30 mouse cellular contexts compared by ENCODE assay signal in the genomic region with DNA sequence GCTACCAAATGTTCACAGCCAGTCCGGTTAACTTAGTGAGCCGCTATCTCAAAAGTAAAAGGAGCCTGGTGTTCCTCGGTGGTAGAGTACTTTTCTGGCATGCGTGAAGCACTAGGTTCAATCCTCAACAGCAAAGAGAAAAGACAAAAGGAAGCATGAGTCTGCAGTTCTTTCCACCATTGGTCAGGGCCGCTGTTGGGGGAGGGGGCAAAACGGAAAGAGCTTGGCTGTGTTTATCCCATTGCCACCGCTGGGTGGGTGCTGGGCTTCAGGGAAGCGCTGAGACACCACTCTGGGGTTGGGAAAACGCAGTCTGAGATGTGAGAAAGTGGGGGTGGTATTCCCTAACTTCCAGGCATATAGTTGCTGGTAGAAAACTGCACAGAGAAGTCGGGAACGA. TPM values are rescaled to one million over a fixed set of nuclear protein-coding genes. Genes with fewer than 3 reads are reported as not detected.
DNase-seq lines count a peak whose midpoint lies in the region; ATAC-seq lines count a peak whose summit lies in the region.
"Had no signal": no experiment of that assay in that cellular context is flagged by ENCODE, and none has a peak within 500 bp of the region (broad histone marks: within the 10 kb centered on the region; RNA-seq: fewer than 3 reads in every experiment).

No protein-coding gene starts in this region.

- 51% methylated on average over 11 of the region's 11 CpGs for WGBS in heart, embryonic 11.5 days (ENCODE audit: insufficient replicate concordance)
- WGBS in midbrain, embryonic 10.5 days = 63% methylated on average over 11 of the region's 11 CpGs
- 67% methylated on average over 11 of the region's 11 CpGs for WGBS in midbrain, embryonic 14.5 days
- 65% methylated on average over 11 of the region's 11 CpGs for WGBS in limb, embryonic 10.5 days

- no peak for DNase-seq in heart, adult 18-20 months
- no peak for DNase-seq in midbrain, embryonic 10.5 days (ENCODE audit: low spot score)
- no peak for DNase-seq in midbrain, embryonic 14.5 days
- peak; percentile 91 for DNase-seq in R1 (ENCODE audit: low read depth, low spot score)
- no peak for DNase-seq in limb, embryonic 10.5 days (ENCODE audit: low spot score)
- no peak for DNase-seq in adrenal gland, postnatal 25 days
- DNase-seq in heart, adult 8-10 months (ENCODE audit: low spot score) = no peak
- DNase-seq: adrenal gland, postnatal 36 days; cerebellum, adult 18-20 months; cerebellum, postnatal 14 days; gastrocnemius, postnatal 14 days; heart, postnatal 4 days; kidney, adult 9 months; kidney, postnatal 10 days; layer of hippocampus, postnatal 36 days; liver, embryonic 13.5 days; lung, postnatal 4 days; right cerebral cortex, postnatal 14 days; thymus, postnatal 25 days had no signal

- peak overlapping the region; percentile 20 for H3K4me2 ChIP-seq in heart, embryonic 11.5 days
- H3K4me2 ChIP-seq in midbrain, embryonic 14.5 days (ENCODE audit: low read length) = no peak overlapping the region
- H3K4me2 ChIP-seq: forebrain, embryonic 12.5 days; heart, embryonic 12.5 days; hindbrain, embryonic 13.5 days; limb, embryonic 12.5 days; liver, embryonic 13.5 days; lung, embryonic 15.5 days; midbrain, embryonic 13.5 days had no signal

- ATAC-seq in heart, embryonic 11.5 days (replicated peaks; ENCODE audit: insufficient number of reproducible peaks, low FRiP score, low TSS enrichment) = no peak
- no peak for ATAC-seq in midbrain, embryonic 14.5 days (ENCODE audit: low FRiP score, low TSS enrichment)
- ATAC-seq: intestine, postnatal 0 days; midbrain, embryonic 13.5 days had no signal

- no peaks in the 10 kb centered on the region for H3K36me3 ChIP-seq in heart, embryonic 11.5 days (ENCODE audit: control insufficient read depth, insufficient read depth, low read length)
- H3K36me3 ChIP-seq in midbrain, embryonic 10.5 days = no peaks in the 10 kb centered on the region
- H3K36me3 ChIP-seq in midbrain, embryonic 14.5 days (ENCODE audit: control insufficient read depth, insufficient read depth, low read length) = no peaks in the 10 kb centered on the region
- H3K36me3 ChIP-seq in limb, embryonic 10.5 days = no peaks in the 10 kb centered on the region
- H3K36me3 ChIP-seq: forebrain, embryonic 12.5 days; G1E; heart, embryonic 12.5 days; hindbrain, embryonic 13.5 days; limb, embryonic 12.5 days; liver, embryonic 13.5 days; lung, embryonic 15.5 days; midbrain, embryonic 13.5 days had no signal

- H3K4me3 ChIP-seq in heart, embryonic 11.5 days (ENCODE audit: low read depth, low read length) = no peak overlapping the region
- no peak overlapping the region for H3K4me3 ChIP-seq in midbrain, embryonic 10.5 days
- no peak overlapping the region for H3K4me3 ChIP-seq in midbrain, embryonic 14.5 days (replicated peaks; ENCODE audit: low read depth, low read length)
- no peak overlapping the region for H3K4me3 ChIP-seq in limb, embryonic 10.5 days
- H3K4me3 ChIP-seq: erythroblast, embryonic 14.5 days; forebrain, embryonic 12.5 days; heart, embryonic 12.5 days; hindbrain, embryonic 13.5 days; limb, embryonic 12.5 days; liver, embryonic 13.5 days; lung, embryonic 15.5 days; megakaryocyte, embryonic 14.5 days; midbrain, embryonic 13.5 days had no signal

- H3K27me3 ChIP-seq in heart, embryonic 11.5 days (ENCODE audit: control insufficient read depth, insufficient read depth, low read length) = no peaks in the 10 kb centered on the region
- no peaks in the 10 kb centered on the region for H3K27me3 ChIP-seq in midbrain, embryonic 10.5 days (ENCODE audit: low read depth, poor library complexity, severe bottlenecking)
- no peaks in the 10 kb centered on the region for H3K27me3 ChIP-seq in midbrain, embryonic 14.5 days (ENCODE audit: control insufficient read depth, insufficient read depth, low read length)
- H3K27me3 ChIP-seq in limb, embryonic 10.5 days (ENCODE audit: low read depth, poor library complexity, severe bottlenecking) = no peaks in the 10 kb centered on the region
- H3K27me3 ChIP-seq: forebrain, embryonic 12.5 days; heart, embryonic 12.5 days; hindbrain, embryonic 13.5 days; limb, embryonic 12.5 days; liver, embryonic 13.5 days; lung, embryonic 15.5 days; midbrain, embryonic 13.5 days had no signal

- H3K9ac ChIP-seq in heart, embryonic 11.5 days (ENCODE audit: low read depth, low read length) = no peak overlapping the region
- no peak overlapping the region for H3K9ac ChIP-seq in midbrain, embryonic 14.5 days (replicated peaks; ENCODE audit: low read length)
- H3K9ac ChIP-seq: forebrain, embryonic 12.5 days; heart, embryonic 12.5 days; hindbrain, embryonic 13.5 days; limb, embryonic 12.5 days; liver, embryonic 13.5 days; lung, embryonic 15.5 days; midbrain, embryonic 13.5 days had no signal

- no peaks in the 10 kb centered on the region for H3K9me3 ChIP-seq in heart, embryonic 11.5 days (replicated peaks; ENCODE audit: control insufficient read depth, low read length)
- H3K9me3 ChIP-seq in midbrain, embryonic 10.5 days (replicated peaks) = no peaks in the 10 kb centered on the region
- no peaks in the 10 kb centered on the region for H3K9me3 ChIP-seq in midbrain, embryonic 14.5 days (ENCODE audit: control insufficient read depth, low read length)
- no peaks in the 10 kb centered on the region for H3K9me3 ChIP-seq in limb, embryonic 10.5 days (replicated peaks)
- H3K9me3 ChIP-seq: forebrain, embryonic 12.5 days; heart, embryonic 12.5 days; hindbrain, embryonic 13.5 days; limb, embryonic 12.5 days; liver, embryonic 13.5 days; lung, embryonic 15.5 days; megakaryocyte, embryonic 14.5 days; midbrain, embryonic 13.5 days had no signal

- no peak overlapping the region for H3K27ac ChIP-seq in heart, embryonic 11.5 days (ENCODE audit: low read depth, low read length)
- 0 out of 2 replicates have a peak overlapping the region, but pooled peaks have one; percentile 46 for H3K27ac ChIP-seq in midbrain, embryonic 10.5 days (replicated peaks)
- H3K27ac ChIP-seq in midbrain, embryonic 14.5 days (replicated peaks; ENCODE audit: low read depth, low read length) = no peak overlapping the region
- peak overlapping the region; percentile 56; the same call in 1 of the 2 replicates for H3K27ac ChIP-seq in limb, embryonic 10.5 days
- H3K27ac ChIP-seq: forebrain, embryonic 12.5 days; hindbrain, embryonic 13.5 days; limb, embryonic 12.5 days; liver, embryonic 13.5 days; lung, embryonic 15.5 days; midbrain, embryonic 13.5 days had no signal

- H3K4me1 ChIP-seq in heart, embryonic 11.5 days (ENCODE audit: control insufficient read depth, insufficient read depth, low read length) = peaks cover 13% of the 10 kb centered on the region; the same call in 1 of the 2 replicates
- H3K4me1 ChIP-seq in midbrain, embryonic 10.5 days = peaks cover 18% of the 10 kb centered on the region
- peaks cover 10% of the 10 kb centered on the region for H3K4me1 ChIP-seq in midbrain, embryonic 14.5 days (ENCODE audit: control insufficient read depth, insufficient read depth, low read length)
- H3K4me1 ChIP-seq in limb, embryonic 10.5 days = peaks cover 20% of the 10 kb centered on the region
- H3K4me1 ChIP-seq: liver, embryonic 13.5 days; megakaryocyte, embryonic 14.5 days had no signal

RNA-seq across cellular contexts. Expression of gene Arl4c, which starts 58.6 kb away (rescaled TPM):
- polyA plus RNA-seq in heart, embryonic 11.5 days (2014; fragmentation: Nextera tagmentation; extraction: Ambion mirVana) = 3.0 and 4.4 TPM in 2 replicates
- total RNA-seq in heart, adult 18-20 months (2021) = 1 to 10 TPM; 4.7 to 5.5 TPM
- 18.6 and 22.4 TPM in 2 replicates for polyA plus RNA-seq in midbrain, embryonic 10.5 days (2016; fragmentation: Nextera tagmentation; extraction: Ambion mirVana)
- polyA plus RNA-seq in midbrain, embryonic 14.5 days (2014; fragmentation: Nextera tagmentation; extraction: Ambion mirVana) = 23.4 and 30.3 TPM in 2 replicates
- polyA plus RNA-seq in limb, embryonic 10.5 days (2016; fragmentation: Nextera tagmentation; extraction: Ambion mirVana) = 9.0 and 9.4 TPM in 2 replicates
- 11.0 and 12.0 TPM in 2 replicates for total RNA-seq in adrenal gland, postnatal 25 days (2021)
- 1 to 10 TPM; 3.5 to 6.6 (median 4.9) TPM for total RNA-seq in heart, adult 8-10 months (2022)
- polyA plus RNA-seq: G1E had no signal

Comparison
In these comparisons a context has a peak if more than half of its experiments do, and no peak if none do; other contexts are left out.
1. H3K27ac ChIP-seq: peak in midbrain, embryonic 10.5 days (single experiment) and limb, embryonic 10.5 days (single experiment); none in heart, embryonic 11.5 days (single experiment) and midbrain, embryonic 14.5 days (single experiment).